Mouse (Mus musculus): ENCODE results near the gene Sept12. TPM values are rescaled to one million over a fixed set of nuclear protein-coding genes. Genes with fewer than 3 reads are reported as not detected.

Sept12 gene
- polyA plus RNA-seq, 1 experiment, result not detected

- Histone ChIP-seq H3K27me3 (ENCODE audit: control insufficient read depth, insufficient read depth, low read length) (no peaks in the 10 kb centered on the region), H3K4me1 (ENCODE audit: control insufficient read depth, insufficient read depth, low read length) (peaks cover 16% of the 10 kb centered on the region), H3K4me3 (replicated peaks; ENCODE audit: insufficient read depth, low read depth, low read length) (peak within 1 kb of the TSS; percentile 79), H3K27ac (ENCODE audit: insufficient read depth, low read length) (peak within 1 kb of the TSS; percentile 16; the same call in 1 of the 2 replicates)
- DNase-seq, result peak; percentile 99 to 100
- peak; percentile 93 for TF ChIP-seq POLR2A (IDR thresholded peaks at IDR 0.05; ENCODE audit: borderline replicate concordance, insufficient read depth, low read length)
- 0 out of 2 replicates have a peak, but pooled peaks have one; percentile 13 for TF ChIP-seq CTCF (IDR thresholded peaks at IDR 0.05; ENCODE audit: borderline replicate concordance, insufficient read depth, low read depth, low read length)
- under 1% methylated on average over 62 of the region's 63 CpGs for WGBS
Observed at GRCm38 (mm10) chr16:5013054-5013838, 15.6 kb upstream of the Sept12 start, which contains the start of gene Rogdi. Gene Rogdi (minus strand): TSS chr16:5013553.

GRCm38 (mm10) chr16:5012036-5013005, 14.7 kb upstream of the Sept12 start:
- Histone ChIP-seq H3K4me3 (replicated peaks; ENCODE audit: insufficient read depth, low read depth, low read length) (peak overlapping the region; percentile 79), H3K27ac (ENCODE audit: insufficient read depth, low read length) (peak overlapping the region; percentile 16; the same call in 1 of the 2 replicates), H3K4me1 (ENCODE audit: control insufficient read depth, insufficient read depth, low read length) (peaks cover 16% of the 10 kb centered on the region), H3K27me3 (ENCODE audit: control insufficient read depth, insufficient read depth, low read length) (no peaks in the 10 kb centered on the region)
- DNase-seq, result peak; percentile 36 to 49
- no peak for TF ChIP-seq CTCF (IDR thresholded peaks at IDR 0.05; ENCODE audit: borderline replicate concordance, insufficient read depth, low read depth, low read length)
- no peak for TF ChIP-seq POLR2A (IDR thresholded peaks at IDR 0.05; ENCODE audit: borderline replicate concordance, insufficient read depth, low read length)
- WGBS, result 18% methylated on average over 13 of the region's 13 CpGs

GRCm38 (mm10) chr16:5011285-5011684, 13.6 kb upstream of the Sept12 start:
- H3K27ac ChIP-seq (ENCODE audit: insufficient read depth, low read length), result no peak overlapping the region
- H3K27me3 ChIP-seq (ENCODE audit: control insufficient read depth, insufficient read depth, low read length), result no peaks in the 10 kb centered on the region
- TF ChIP-seq POLR2A (IDR thresholded peaks at IDR 0.05; ENCODE audit: borderline replicate concordance, insufficient read depth, low read length) (no peak), CTCF (IDR thresholded peaks at IDR 0.05; ENCODE audit: borderline replicate concordance, insufficient read depth, low read depth, low read length) (no peak)
- H3K4me3 ChIP-seq (replicated peaks; ENCODE audit: insufficient read depth, low read depth, low read length), result no peak overlapping the region
- peaks cover 16% of the 10 kb centered on the region for H3K4me1 ChIP-seq (ENCODE audit: control insufficient read depth, insufficient read depth, low read length)
- no peak for DNase-seq
- 90% methylated on average over 7 of the region's 7 CpGs for WGBS

GRCm38 (mm10) chr16:5010371-5010935, 12.8 kb upstream of the Sept12 start:
- 89% methylated on average over 10 of the region's 10 CpGs for WGBS
- no peaks in the 10 kb centered on the region for H3K27me3 ChIP-seq (ENCODE audit: control insufficient read depth, insufficient read depth, low read length)
- DNase-seq, result no peak
- H3K4me1 ChIP-seq (ENCODE audit: control insufficient read depth, insufficient read depth, low read length), result peaks cover 16% of the 10 kb centered on the region
- H3K4me3 ChIP-seq (replicated peaks; ENCODE audit: insufficient read depth, low read depth, low read length), result no peak overlapping the region
- no peak overlapping the region for H3K27ac ChIP-seq (ENCODE audit: insufficient read depth, low read length)
- TF ChIP-seq CTCF (IDR thresholded peaks at IDR 0.05; ENCODE audit: borderline replicate concordance, insufficient read depth, low read depth, low read length), result no peak
- no peak for TF ChIP-seq POLR2A (IDR thresholded peaks at IDR 0.05; ENCODE audit: borderline replicate concordance, insufficient read depth, low read length)

- WGBS, result 48% methylated on average over 12 of the region's 12 CpGs
- H3K4me1 ChIP-seq (ENCODE audit: control insufficient read depth, insufficient read depth, low read length), result peaks cover 16% of the 10 kb centered on the region
- no peak overlapping the region for H3K27ac ChIP-seq (ENCODE audit: insufficient read depth, low read length)
- DNase-seq, result no peak
- TF ChIP-seq POLR2A (IDR thresholded peaks at IDR 0.05; ENCODE audit: borderline replicate concordance, insufficient read depth, low read length), result no peak
- TF ChIP-seq CTCF (IDR thresholded peaks at IDR 0.05; ENCODE audit: borderline replicate concordance, insufficient read depth, low read depth, low read length), result no peak
- H3K27me3 ChIP-seq (ENCODE audit: control insufficient read depth, insufficient read depth, low read length), result no peaks in the 10 kb centered on the region
- no peak overlapping the region for H3K4me3 ChIP-seq (replicated peaks; ENCODE audit: insufficient read depth, low read depth, low read length)
Observed at GRCm38 (mm10) chr16:5008076-5008475, 10.4 kb upstream of the Sept12 start.

- Histone ChIP-seq H3K27me3 (ENCODE audit: control insufficient read depth, insufficient read depth, low read length) (no peaks in the 10 kb centered on the region), H3K4me3 (replicated peaks; ENCODE audit: insufficient read depth, low read depth, low read length) (no peak overlapping the region), H3K27ac (ENCODE audit: insufficient read depth, low read length) (no peak overlapping the region), H3K4me1 (ENCODE audit: control insufficient read depth, insufficient read depth, low read length) (peaks cover 16% of the 10 kb centered on the region)
- WGBS, result 66% methylated on average over 6 of the region's 6 CpGs
- TF ChIP-seq POLR2A (IDR thresholded peaks at IDR 0.05; ENCODE audit: borderline replicate concordance, insufficient read depth, low read length) (no peak), CTCF (IDR thresholded peaks at IDR 0.05; ENCODE audit: borderline replicate concordance, insufficient read depth, low read depth, low read length) (no peak)
- DNase-seq, result no peak
Observed at GRCm38 (mm10) chr16:5007492-5007891, 9.8 kb upstream of the Sept12 start.

GRCm38 (mm10) chr16:5007067-5007466, 9.4 kb upstream of the Sept12 start, which contains the start of gene Smim22:
Gene Smim22 (plus strand): TSS chr16:5007288.
- TF ChIP-seq CTCF (IDR thresholded peaks at IDR 0.05; ENCODE audit: borderline replicate concordance, insufficient read depth, low read depth, low read length), result no peak
- TF ChIP-seq POLR2A (IDR thresholded peaks at IDR 0.05; ENCODE audit: borderline replicate concordance, insufficient read depth, low read length), result no peak
- Histone ChIP-seq H3K27me3 (ENCODE audit: control insufficient read depth, insufficient read depth, low read length) (no peaks in the 10 kb centered on the region), H3K27ac (ENCODE audit: insufficient read depth, low read length) (no peak within 1 kb of the TSS), H3K4me3 (replicated peaks; ENCODE audit: insufficient read depth, low read depth, low read length) (no peak within 1 kb of the TSS), H3K4me1 (ENCODE audit: control insufficient read depth, insufficient read depth, low read length) (peaks cover 11% of the 10 kb centered on the region)
- 52% methylated on average over 5 of the region's 5 CpGs for WGBS
- DNase-seq, result no peak

Data from cerebellum, adult 2 months (tissue).